9 mouse cellular contexts compared by ENCODE assay signal in the genomic region with DNA sequence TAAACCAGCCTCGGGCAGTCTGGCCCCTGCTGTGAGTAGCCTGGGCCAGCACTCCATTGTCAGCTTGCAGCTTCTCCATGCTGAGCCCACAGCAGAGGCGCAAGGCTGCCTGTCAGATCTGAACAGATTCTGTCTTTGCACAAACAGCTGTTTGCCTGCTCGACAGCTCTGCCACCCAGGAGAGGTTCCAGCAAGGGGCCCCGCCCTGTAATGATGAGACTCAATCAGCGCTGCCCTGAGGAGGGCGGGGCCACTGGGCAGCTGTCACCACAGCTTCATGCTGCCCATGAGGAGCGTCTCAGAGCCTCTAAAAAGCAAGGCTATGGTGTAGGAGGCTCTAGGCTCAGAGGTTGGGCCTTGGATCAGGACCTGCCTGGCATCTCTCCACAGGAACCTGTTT. TPM values are rescaled to one million over a fixed set of nuclear protein-coding genes. Genes with fewer than 3 reads are reported as not detected.
A peak's percentile ranks its signal among the peaks of the same experiment; 100 is the strongest.
DNase-seq lines count a peak whose midpoint lies in the region; ATAC-seq and TF ChIP-seq lines count a peak whose summit lies in the region.
"Had no signal": no experiment of that assay in that cellular context is flagged by ENCODE, and none has a peak within 500 bp of the region (broad histone marks: within the 10 kb centered on the region; RNA-seq: fewer than 3 reads in every experiment).

No protein-coding gene starts in this region.

- 0 out of 2 replicates have a peak, but pooled peaks have one; percentile 23 for ATAC-seq in heart, embryonic 16.5 days (replicated peaks; ENCODE audit: extremely low read depth, insufficient read depth, low FRiP score)
- peak; percentile 13; the same call in 1 of the 2 replicates for ATAC-seq in forebrain, postnatal 0 days
- ATAC-seq in limb, embryonic 15.5 days (ENCODE audit: insufficient number of reproducible peaks, low FRiP score, low TSS enrichment, low read depth), result no peak

- no peak for DNase-seq in heart, postnatal 36 days
- DNase-seq in A20 (ENCODE audit: low read depth, low spot score), result peak; percentile 11
- DNase-seq in forebrain, postnatal 0 days, result no peak
- DNase-seq in ovary, adult 18-20 months (ENCODE audit: low spot score), result no peak
- DNase-seq in cerebellum, postnatal 25 days, result no peak
- DNase-seq in thymus, postnatal 4 days, result no peak

- H3K4me3 ChIP-seq in heart, embryonic 16.5 days (ENCODE audit: low read length), result no peak overlapping the region
- H3K4me3 ChIP-seq in forebrain, postnatal 0 days (ENCODE audit: low read depth, low read length), result no peak overlapping the region
- no peak overlapping the region for H3K4me3 ChIP-seq in limb, embryonic 15.5 days
- H3K4me3 ChIP-seq: limb, embryonic 12.5 days had no signal

- intact Hi-C loops in heart, postnatal 36 days (cut with DNase I), result no loop called here

- H3K9ac ChIP-seq in heart, embryonic 16.5 days (ENCODE audit: low read length), result no peak overlapping the region
- no peak overlapping the region for H3K9ac ChIP-seq in forebrain, postnatal 0 days
- no peak overlapping the region for H3K9ac ChIP-seq in limb, embryonic 15.5 days
- H3K9ac ChIP-seq: limb, embryonic 12.5 days had no signal

- no peaks in the 10 kb centered on the region for H3K9me3 ChIP-seq in heart, embryonic 16.5 days (replicated peaks; ENCODE audit: control insufficient read depth, low read length)
- H3K9me3 ChIP-seq in forebrain, postnatal 0 days (ENCODE audit: low read length), result no peaks in the 10 kb centered on the region
- H3K9me3 ChIP-seq in limb, embryonic 15.5 days, result no peaks in the 10 kb centered on the region

- TF ChIP-seq CTCF in forebrain, postnatal 0 days (IDR thresholded peaks at IDR 0.05; ENCODE audit: low read depth), result no peak

- H3K36me3 ChIP-seq in heart, embryonic 16.5 days (ENCODE audit: control insufficient read depth, insufficient read depth), result no peaks in the 10 kb centered on the region
- no peaks in the 10 kb centered on the region for H3K36me3 ChIP-seq in forebrain, postnatal 0 days (ENCODE audit: insufficient read depth)
- no peaks in the 10 kb centered on the region for H3K36me3 ChIP-seq in limb, embryonic 15.5 days
- H3K36me3 ChIP-seq: limb, embryonic 12.5 days had no signal

- H3K27me3 ChIP-seq in heart, embryonic 16.5 days (ENCODE audit: control insufficient read depth, insufficient read depth, low read length), result no peaks in the 10 kb centered on the region
- H3K27me3 ChIP-seq in forebrain, postnatal 0 days (ENCODE audit: insufficient read depth, low read length), result no peaks in the 10 kb centered on the region
- peaks cover 6% of the 10 kb centered on the region; the same call in 1 of the 2 replicates for H3K27me3 ChIP-seq in limb, embryonic 15.5 days

- no peak overlapping the region for H3K4me2 ChIP-seq in heart, embryonic 16.5 days (ENCODE audit: low read depth, low read length)
- no peak overlapping the region for H3K4me2 ChIP-seq in forebrain, postnatal 0 days (ENCODE audit: low read depth)
- H3K4me2 ChIP-seq in limb, embryonic 15.5 days, result no peak overlapping the region
- H3K4me2 ChIP-seq: limb, embryonic 12.5 days had no signal

- H3K4me1 ChIP-seq in heart, embryonic 16.5 days (ENCODE audit: control insufficient read depth, insufficient read depth, low read length), result peaks cover 28% of the 10 kb centered on the region
- H3K4me1 ChIP-seq in forebrain, postnatal 0 days (ENCODE audit: insufficient read depth), result peaks cover 11% of the 10 kb centered on the region
- H3K4me1 ChIP-seq in limb, embryonic 15.5 days, result peaks cover 88% of the 10 kb centered on the region

- 32% methylated on average over 7 of the region's 7 CpGs for WGBS in heart, embryonic 16.5 days
- WGBS in forebrain, postnatal 0 days, result 38% methylated on average over 7 of the region's 7 CpGs
- WGBS in limb, embryonic 15.5 days, result 28% methylated on average over 7 of the region's 7 CpGs

- no peak overlapping the region for H3K27ac ChIP-seq in heart, embryonic 16.5 days (ENCODE audit: low read length)
- peak overlapping the region; percentile 1 for H3K27ac ChIP-seq in forebrain, postnatal 0 days (ENCODE audit: low read depth, low read length)
- H3K27ac ChIP-seq in limb, embryonic 15.5 days, result peak overlapping the region; percentile 59; the same call in 1 of the 2 replicates
- H3K27ac ChIP-seq: limb, embryonic 12.5 days had no signal

RNA-seq across cellular contexts. Expression of a gene that starts 47.7 kb away (rescaled TPM):
- polyA plus RNA-seq in heart, embryonic 16.5 days (2015; fragmentation: Nextera tagmentation; extraction: Ambion mirVana), result 1.6 and 1.9 TPM in 2 replicates
- total RNA-seq in heart, postnatal 36 days (2021), result under 1 TPM; 0.84 to 1.00 TPM
- total RNA-seq in forebrain, postnatal 0 days (2014; rRNA removed), result 8.1 and 8.8 TPM in 2 replicates
- 6.7 and 11.3 TPM in 2 replicates for polyA plus RNA-seq in forebrain, postnatal 0 days (2015; fragmentation: Nextera tagmentation; extraction: Ambion mirVana)
- polyA plus RNA-seq in limb, embryonic 15.5 days (2015; fragmentation: Nextera tagmentation; extraction: Ambion mirVana), result 5.6 and 5.8 TPM in 2 replicates

RNA-seq across cellular contexts. Expression of a gene that starts 52.9 kb away (rescaled TPM):
- polyA plus RNA-seq in heart, embryonic 16.5 days (2015; fragmentation: Nextera tagmentation; extraction: Ambion mirVana), result 140 and 141 TPM in 2 replicates
- total RNA-seq in heart, postnatal 36 days (2021), result 10 to 100 TPM; 72.2 to 72.6 TPM
- total RNA-seq in forebrain, postnatal 0 days (2014; rRNA removed), result 248 and 252 TPM in 2 replicates
- 286 and 290 TPM in 2 replicates for polyA plus RNA-seq in forebrain, postnatal 0 days (2015; fragmentation: Nextera tagmentation; extraction: Ambion mirVana)
- polyA plus RNA-seq in limb, embryonic 15.5 days (2015; fragmentation: Nextera tagmentation; extraction: Ambion mirVana), result 183 and 197 TPM in 2 replicates
